Mouse (Mus musculus): ENCODE results near the gene Mup13.
"Not testable (repeated sequence)": the region's sequence is repeated elsewhere in the genome, so short reads cannot be mapped to it uniquely, and the experiment has no call there.

Mup13 gene

GRCm38 (mm10) chr4:61228186-61228585 is at the start of gene Mup13:
Gene Mup13, minus strand, starts transcription at chr4:61228286.
- DNase-seq, result not testable (repeated sequence)
